Mouse (Mus musculus) frontal cortex, postnatal 10 days (tissue): ENCODE measurements around the gene Park7.

Source experiments
- DNase-seq, 2 experiments: peaks; one replicate each; pipeline ENCODE4 v3.0.0; 2022; ENCODE audit warnings: low spot score in 2 of 2, mixed read lengths in 1 of 2

The Park7 gene

DNA sequence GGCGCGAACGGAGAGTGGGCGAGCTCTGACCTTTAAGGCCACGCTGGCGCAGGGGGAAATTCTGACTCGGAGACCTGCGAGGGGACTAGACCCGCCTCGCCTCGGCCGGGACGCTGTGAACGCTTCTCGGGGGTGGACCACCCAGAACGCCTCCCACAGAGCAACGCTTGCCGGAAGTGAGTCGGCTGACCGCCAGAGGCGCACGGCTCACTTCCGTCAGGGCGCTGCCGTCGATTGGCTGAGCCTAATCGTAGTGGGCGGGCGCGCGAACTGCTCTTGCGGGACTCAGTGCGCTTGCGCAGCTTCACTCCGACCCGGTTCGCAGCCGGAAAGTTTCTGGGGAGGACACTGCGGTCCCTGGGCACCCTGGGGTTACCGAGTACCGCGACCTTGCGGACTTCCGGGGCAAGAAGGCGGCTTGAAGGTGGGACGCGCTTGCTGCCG, at the start of gene Park7, which contains the start of gene Tnfrsf9:
TSS of gene Park7 (minus strand) at position 148 of the 444 bp plus-strand sequence.
TSS of gene Tnfrsf9 (plus strand) at position 273 of the 444 bp plus-strand sequence.
- DNase-seq, result peak; percentile 91 to 96

DNA sequence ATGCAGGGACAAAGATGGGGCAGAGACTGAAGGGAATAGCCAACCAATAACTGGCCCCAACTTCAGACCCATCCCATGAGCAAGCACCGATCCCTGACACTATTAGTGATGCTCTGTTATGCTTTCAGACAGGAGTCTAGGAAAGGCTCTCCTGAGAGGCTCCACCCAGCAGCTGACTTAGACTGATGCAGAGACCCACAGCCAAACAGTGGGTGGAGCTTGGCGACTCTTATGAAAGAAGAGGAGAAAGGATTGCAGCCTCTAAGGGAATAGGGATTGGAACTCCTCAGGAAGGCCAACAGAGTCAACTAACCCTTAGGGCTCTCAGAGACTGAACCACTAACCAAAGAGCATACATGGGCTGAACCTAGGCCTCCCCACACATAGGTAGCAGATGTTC, 49.5 kb upstream of the Park7 start:
- no peak for DNase-seq

DNA sequence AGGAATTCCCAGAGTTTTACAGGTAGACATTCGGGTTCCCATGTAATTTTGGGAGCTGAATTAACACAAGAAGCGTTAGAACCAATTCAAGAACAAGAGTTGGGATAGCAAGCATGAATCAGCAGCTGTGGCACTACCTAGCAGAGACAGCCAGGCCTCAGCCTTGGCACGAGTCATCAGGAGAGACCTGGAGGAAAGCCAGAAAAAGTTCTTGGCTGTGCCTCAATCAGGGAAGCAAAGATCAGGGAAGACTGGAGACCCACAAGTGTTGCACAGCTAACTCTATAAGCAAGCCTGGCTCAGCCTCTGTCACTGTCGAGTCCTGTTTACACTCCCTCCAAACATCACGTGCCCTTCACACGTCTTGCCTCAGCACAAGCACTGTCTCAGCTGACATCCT, 48.0 kb upstream of the Park7 start:
- no peak for DNase-seq

DNA sequence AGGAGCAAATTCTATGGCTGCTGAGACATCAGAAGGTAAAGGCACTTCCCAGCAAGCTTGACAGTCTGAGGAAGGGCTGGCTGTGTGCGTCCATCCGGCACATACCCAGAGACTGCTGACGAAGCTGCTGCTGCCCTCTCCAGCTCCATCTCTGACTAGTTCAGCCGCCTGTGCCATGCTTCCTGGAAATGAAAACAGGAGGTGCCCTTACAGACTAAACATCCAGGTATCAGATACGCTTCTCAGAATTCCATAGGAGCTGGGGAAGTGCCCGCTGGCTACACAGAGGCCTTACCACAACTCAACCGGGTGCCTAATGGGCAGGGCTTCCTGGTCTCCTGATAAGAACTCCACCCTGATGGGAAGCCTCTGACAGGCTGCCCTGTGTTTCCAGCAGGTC, 44.3 kb upstream of the Park7 start:
- no peak for DNase-seq

DNA sequence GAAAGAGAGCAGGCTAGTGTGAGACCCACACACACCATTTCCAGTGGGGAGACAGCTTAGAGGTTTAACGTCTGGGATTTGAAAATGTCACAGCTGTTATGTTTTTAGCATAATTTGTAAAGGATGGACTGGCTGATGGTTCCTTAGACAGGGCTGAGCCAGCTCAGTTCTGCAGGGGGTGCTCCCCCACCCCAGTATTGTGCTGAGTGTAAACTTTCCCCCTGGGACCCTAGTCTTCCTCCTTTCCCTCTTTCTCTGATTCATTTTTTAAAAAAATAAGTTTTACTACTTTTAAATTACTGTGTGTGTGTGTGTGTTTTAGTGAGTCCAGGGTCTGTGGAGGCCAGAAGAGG, 42.8 kb upstream of the Park7 start:
- DNase-seq, result no peak

DNA sequence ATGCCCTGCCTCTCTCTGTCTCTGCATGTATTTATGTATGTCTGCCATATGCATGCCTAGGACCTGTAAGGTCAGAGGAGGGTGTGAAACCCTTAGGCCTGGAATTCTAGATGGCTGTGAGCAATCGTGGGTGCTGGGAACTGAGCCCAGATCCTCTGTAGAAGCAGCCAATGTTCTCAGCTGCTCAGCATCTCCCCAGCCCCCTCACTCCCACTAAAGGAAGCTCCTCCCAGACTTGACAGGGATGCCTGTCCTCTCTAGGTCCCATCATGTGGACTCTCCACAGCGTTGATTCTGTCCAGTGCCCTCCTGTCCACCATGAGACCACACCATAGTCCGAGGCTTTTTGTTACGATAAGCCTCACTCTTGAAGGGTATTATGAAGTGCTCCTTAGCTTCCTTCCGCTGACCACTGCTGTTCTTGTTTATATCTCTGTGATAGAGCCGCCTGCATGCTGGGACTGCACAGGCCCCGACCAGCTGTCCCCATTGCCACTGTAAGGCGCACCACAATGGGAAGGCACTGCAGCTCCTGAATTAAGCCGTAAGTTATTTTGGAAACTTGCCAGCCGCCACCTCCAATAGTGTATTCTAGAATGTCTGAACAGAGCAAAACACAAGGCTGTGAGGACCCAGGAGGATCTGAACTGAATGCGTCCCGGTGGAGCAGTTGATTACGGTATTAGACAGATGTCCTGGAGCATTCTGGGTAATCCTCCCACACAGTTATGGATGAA, 42.3 kb upstream of the Park7 start:
- DNase-seq, result no peak

DNA sequence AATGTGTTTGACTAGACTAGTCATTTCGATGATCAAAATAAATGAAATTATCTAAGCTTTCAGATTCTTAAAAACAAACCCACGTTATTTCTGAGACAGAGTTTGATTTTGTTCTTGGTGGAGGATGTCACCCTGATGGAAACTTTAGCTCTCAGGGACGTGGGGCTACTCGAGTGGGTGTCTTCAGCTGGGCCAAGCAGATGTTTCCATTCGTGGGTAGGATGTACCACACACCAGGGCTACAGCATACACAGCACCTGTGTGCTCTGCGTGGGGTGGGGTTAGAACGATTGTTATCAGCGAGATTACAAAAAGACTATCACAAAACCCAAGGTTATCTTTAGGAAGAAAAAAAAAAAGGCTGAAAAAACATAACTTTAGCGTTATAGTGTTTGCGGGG, 36.7 kb upstream of the Park7 start:
- DNase-seq, result no peak

DNA sequence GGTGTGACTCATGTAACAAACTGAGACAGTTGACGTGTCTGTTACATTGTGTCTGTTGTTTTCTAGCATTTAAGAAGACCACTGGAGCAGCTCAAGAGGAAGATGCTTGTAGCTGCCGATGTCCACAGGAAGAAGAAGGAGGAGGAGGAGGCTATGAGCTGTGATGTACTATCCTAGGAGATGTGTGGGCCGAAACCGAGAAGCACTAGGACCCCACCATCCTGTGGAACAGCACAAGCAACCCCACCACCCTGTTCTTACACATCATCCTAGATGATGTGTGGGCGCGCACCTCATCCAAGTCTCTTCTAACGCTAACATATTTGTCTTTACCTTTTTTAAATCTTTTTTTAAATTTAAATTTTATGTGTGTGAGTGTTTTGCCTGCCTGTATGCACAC, 30.5 kb upstream of the Park7 start:
- DNase-seq, result no peak

DNA sequence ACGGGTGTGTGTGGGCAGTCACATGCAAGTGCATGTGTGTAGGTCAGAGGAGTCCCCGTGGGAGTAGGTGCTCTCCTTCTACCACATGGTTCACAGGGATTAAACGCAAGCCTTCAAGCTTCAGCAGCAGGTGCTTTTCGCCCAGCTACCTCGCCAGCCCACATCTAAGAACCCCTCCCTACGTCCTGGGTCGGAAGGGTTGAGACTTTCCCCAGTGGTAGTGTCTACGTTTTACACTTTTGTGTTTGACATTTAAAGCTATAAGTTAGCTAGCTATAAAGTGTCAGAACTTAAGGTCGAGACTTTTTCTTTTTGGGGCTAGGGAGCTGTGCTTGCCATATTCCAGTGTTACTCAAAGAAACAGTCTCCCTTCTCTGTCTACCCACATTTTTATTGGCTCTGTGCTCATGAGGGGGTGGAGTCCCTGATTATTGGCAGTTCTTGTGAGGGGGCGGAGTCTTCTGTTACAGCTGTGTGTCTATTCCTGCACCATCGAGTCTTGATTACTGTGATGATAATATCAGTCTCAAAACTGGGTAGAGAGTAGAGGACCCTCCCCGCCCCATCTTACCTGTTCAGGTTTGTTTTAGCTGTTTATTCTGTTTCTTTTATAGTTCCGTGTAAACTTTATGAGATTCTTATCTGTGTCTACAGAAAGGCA, 25.9 kb upstream of the Park7 start:
- DNase-seq, result no peak

DNA sequence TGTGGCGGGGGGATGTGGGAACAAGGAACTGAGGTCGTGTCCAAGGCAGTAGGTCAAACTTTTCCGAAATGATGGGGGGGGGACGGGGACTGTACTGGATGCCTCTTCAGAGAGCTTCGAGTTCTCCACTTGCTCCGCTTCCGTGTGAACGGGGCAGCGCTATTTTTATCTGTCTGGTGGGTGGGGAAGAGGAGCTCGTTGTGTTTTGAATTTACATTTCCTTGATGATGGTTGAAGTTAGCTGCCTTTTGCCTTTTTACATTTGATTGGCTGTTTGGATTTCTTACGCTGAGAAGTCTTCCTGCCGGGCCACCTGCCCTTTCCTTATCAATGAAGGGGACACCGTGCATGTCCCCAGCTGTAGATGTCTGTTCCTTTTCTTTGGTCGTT, 23.8 kb upstream of the Park7 start:
- no peak for DNase-seq

DNA sequence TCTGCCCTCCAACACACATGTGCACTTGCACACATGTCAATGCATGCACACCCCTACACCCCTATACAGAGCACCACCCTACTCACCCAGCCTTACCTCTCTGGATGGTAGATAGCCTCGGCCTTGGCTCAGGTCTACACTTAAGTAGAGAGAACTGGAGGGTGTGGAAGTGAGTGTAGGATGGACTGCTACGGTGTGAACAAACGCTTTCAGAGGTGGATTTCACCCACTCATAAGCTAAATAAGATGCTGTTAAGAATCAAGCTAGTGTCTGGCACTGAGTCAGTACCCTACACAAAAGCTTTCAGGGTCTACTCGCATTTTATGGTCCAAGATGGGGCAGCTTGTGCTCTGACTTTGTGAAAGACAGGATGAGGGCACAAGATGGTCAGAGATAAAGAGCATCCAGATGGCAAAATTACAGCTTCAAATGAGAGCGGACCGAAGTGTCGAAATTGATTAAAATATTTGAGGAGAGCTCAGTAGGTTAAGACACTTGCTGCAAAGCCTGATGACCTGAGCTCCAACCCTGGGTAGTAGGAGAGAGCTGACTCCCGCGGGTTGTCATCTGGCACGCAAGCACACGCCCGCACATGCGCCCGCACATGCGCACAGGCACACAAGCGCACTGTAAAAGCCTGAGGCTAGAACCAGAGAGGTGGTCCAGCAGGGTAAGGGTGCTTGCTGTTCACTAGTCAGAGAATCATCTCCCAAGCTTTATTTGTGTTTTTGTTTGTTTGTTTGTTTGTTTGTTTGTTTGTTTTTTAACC, 23.2 kb upstream of the Park7 start:
- DNase-seq, result peak in 1 of 2 experiments; percentile 25

DNA sequence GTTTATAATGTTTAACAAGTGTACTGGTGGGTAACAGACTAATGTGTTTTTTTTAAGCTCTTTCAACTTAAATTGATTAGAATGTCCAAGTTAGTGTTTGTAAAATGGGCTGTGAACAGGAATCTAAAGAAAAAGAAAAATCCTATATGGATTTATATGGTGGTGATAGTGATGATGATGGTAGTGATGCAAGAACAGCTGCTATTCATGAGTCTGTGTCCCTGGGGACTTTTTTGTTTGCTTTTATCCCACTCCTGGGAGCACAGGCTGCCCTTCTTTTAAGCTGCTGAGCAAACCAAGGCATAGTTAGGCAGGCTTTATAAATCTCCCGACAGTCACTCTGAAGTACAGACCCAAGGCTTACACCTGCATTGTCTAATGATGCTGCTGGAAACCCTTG, 19.3 kb upstream of the Park7 start:
- no peak for DNase-seq

DNA sequence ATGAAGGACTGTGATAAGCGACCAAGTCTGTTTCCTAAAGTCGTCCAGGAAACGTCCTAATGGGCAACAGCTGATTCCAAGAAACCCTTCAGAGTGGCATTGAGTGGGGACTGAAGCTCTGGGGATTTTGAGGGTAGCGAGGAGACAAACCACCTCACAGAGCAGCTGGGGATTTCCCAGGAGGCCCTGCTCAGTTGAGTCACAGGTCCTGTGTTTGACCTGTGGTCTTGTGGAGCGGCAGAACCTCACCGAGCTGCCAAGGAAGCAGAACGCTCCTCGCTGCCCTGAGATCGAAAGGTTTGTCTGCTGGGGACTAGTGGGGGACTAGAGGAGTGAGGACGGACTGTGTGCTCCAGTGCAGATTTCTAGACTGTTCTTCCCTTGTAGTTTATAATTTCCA, 13.6 kb upstream of the Park7 start:
- DNase-seq, result no peak

DNA sequence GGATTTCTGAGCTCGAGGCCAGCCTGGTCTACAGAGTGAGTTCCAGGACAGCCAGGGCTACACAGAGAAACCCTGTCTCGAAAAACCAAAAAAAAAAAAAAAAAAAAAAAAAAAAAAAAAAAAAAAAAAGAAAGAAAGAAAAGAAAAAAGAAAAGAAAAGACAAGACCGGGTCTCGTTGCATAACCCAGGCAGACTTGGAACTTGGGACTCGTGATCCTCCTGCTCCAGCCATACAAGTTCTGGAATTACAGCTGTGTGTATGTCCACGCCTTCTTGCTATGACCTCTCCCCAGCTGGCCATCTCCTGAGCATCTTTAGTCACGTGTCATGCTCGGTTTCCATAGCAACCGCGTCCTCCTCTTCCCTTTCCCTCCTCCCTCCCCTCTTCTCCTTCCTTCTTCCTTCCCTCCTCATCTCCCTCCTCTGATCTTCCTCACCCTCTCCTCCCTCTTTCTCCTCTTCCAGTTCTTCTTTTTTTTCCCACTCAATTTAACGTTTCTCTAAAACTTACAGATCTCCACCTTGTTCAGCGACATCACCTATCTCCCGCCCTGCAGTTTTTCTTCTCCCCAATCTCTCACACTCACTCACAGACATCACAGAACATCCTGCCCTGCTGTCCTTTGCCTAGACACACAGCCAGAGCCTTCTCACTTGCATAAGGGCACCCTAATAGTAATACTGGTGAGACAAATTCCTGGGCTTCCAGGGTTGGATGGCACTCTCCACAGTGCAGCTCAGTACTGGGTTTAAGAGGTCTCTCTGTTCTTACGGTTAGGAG, 12.9 kb upstream of the Park7 start:
- no peak for DNase-seq

DNA sequence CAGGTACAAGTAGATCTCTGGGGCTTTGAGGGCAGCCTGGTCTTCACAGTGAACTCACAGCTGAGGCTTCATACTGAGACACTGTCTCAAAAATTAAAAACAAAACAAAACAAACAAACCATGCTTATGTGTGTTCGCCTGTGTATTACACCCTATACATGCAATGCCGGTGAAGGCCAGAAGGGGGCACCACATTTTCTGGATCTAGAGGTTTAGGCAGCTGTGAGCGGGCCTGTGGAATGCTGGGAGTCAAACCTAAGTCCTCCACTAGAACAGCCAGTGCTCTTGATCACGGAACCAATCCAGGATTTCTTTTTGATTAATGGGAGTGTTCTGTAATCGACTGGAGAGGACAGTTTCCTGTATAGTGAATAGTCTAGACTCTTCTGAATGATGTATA, 11.7 kb upstream of the Park7 start:
- DNase-seq, result no peak

DNA sequence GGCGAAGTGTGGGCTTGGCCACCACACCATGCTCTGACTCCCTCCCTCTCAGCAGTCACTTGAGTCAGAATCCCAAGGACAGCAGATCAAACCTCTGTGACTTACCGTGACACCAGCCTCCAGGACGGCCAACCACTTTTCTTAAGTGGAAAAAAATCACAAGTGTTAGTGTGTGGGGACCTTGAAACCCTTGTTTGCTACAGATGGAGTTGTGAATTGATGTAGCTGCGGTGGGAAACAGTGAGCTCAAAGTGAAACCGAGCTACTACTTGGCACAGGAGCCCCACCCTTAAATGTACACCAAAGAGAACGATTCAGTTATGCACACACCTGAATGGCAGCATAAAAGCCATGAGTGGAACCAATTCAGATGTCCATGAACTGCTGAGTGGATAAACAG, 10.7 kb upstream of the Park7 start:
- no peak for DNase-seq

DNA sequence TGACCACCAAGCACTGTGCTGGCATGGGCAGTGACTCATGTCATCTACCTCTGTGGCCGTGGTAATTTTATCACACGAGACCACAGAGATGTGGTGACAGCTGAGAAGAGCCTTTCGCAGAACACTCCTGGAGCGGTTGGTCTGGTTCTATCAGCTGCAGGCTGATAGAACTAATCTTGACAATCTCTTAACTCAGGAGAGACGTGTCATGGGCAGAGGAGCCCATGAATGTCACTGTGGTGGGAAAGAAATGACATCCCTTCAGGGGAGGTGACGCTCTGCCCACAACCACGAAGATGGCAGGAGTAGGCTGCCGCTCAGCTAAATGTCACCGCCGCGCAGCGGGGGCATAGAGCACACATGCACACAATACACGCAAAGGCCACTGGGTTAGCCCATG, 10.1 kb upstream of the Park7 start:
- no peak for DNase-seq

DNA sequence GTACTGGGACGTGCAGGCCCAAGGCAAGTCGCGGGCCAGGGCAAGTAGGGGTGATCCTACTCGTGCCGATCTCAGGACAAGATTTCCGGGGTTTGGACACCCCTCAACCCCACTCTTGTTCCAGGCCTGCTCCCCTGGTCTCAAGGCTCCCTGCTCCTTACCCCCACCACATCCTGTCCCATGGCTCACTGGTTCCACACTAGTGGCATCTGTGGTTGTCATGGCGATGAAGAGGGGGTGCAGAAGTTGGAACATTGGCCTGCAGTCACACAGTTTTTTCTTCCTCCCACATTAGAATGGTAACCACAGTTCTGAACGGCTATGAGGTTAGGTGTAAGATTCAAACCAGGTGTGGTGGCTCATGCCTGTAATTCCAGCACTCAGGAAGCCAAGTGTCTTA, 7.0 kb upstream of the Park7 start:
- no peak for DNase-seq

DNA sequence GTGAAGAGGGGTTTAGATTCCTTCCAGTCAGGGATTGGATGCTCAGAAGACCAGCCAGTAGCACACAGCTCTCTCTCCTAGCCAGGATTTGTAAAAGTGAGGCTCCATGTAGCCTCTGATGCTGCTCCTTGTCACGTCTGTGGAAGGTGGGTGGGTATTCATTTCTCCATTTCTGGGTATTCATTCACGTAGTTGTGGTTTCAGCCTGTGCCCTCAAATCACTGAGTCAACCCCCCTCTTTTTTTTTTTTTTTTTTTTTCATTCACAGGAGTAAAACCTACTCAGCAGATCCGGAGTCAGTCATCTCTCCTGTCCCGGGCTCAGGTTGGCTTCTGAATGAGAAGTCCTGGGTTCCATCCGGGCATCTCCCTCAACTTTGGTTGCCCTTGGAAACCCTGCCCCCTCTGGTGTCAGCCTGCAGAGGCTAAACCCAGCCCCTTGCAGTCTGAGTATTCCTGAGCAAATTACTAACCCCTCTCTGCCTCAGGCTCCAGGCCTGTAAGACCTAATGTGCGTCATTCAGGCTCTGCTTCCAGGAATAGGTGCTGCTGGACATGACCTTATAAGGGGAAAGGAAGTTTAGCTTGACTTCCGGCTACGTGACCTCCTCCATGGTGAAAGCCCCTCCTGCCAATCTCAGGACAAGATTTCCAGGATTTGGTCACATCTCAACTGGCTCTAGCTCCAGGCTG, 3.2 kb upstream of the Park7 start:
- no peak for DNase-seq

DNA sequence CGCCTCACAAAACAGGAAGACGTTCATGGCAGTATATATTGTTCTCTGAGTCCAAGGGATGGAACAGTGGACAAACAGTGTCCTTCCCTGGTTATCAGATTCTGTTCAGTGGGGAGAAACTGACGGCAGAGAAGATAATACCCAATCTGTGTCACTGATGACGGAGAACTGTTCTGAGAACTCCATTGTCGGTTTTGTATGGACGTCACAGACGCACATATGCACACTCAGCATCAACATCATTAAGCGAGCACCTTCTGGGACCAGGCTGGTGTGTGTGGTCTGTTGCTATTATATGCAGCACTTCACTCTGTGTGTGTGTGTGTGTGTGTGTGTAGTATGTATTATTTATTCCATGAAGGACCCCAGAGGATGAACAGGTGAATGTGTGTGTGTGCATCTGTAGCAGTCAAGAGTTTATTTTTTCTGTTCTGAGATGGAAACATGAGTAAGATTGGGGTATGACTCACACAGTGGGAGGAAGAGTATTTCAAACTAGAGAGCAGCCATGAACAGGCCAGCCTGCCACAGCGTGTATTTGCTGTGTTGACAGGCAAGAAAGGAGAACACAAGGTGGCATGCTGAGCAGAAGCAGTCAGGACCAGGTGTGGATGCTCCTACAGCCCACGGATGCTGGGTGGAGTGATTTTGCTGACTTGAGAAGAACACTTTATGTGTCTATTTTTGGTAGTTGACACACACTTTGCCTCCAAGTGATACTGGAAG, 1.1 kb upstream of the Park7 start:
- no peak for DNase-seq

DNA sequence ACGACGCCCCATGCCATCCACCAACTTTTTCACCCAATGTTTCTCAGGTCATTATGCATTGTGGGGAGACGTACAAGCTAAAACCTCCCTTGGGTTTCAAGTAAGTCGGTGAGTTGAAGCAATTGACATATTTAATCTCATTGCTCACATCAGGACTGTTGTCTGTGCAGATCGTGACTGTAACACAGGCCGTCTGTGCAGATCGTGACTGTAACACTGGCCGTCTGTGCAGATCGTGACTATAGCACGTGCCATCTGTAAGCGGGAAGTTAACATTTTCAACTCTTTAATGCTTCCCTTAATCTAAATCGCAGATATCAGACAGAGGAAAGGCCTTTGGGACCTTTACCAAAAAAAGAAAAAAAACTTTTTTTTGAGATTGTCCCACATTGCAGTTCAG, 494 bp downstream of the Park7 start:
- no peak for DNase-seq
